Mouse (Mus musculus) NIH3T3 (cell line): ENCODE measurements around the gene Prorsd1.

Source experiments
- DNase-seq: peaks from one replicate; pipeline ENCODE4 v3.0.0-alpha.2; 2012; ENCODE audit warnings: low read depth

Prorsd1 gene

DNA sequence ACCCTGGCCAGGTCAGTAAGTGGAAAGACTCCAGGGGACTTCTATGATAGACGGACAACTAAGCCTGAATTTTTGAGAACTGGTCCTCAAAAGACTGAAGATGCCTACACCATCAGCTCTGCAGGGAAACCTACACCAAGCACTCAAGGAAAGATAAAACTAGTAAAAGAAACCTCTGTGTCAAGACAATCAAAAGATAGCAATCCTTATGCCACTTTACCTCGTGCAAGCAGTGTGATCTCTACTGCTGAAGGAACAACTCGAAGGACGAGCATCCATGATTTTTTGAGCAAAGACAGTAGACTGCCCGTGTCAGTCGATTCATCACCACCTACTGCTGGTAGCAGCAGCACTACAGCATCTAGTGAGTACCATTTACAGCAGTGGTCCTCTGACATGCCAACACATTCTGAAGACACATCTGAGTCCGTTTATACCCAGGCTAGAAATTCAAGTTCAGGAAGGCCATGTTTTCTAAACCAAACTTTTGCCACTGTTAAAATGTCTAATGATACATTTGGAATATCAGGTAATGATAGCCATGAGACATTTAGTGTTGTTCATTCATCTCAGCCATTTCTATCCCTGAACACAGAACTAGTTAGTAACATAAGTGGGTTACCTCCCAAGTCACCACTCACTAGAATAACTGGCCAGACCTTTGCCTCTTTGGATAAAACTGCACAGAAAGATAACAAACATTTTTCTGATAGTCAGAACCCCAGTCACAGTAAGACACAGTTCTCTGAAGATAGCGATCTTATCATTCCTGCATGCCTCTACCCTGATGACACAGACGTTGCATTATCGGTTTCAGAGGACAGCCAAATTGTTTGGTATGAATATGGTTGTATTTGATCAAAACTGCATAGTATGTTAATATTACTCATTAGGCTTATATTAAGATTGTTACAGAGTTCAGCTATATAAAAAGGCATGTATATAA, 10.6 kb downstream of the Prorsd1 start:
- no peak for DNase-seq

DNA sequence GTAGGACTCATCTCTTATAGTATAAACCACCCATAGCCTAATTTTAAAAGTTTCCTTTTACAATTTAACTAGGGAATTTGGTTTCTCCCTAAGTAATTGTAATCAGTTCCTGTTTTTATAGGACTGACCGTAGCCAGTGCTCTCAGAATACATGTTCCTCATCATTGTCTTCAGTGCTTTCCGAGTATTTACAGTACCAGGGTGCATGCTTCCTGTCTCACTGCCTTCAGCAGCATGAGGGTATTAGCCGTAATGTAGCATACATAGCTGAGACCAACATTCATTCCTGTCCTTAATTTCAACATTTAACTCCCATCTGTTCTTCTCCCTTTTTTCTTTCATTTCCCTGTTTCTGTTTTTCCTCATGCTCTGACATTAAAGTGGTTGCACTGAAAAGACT, 17.9 kb downstream of the Prorsd1 start:
- no peak for DNase-seq

DNA sequence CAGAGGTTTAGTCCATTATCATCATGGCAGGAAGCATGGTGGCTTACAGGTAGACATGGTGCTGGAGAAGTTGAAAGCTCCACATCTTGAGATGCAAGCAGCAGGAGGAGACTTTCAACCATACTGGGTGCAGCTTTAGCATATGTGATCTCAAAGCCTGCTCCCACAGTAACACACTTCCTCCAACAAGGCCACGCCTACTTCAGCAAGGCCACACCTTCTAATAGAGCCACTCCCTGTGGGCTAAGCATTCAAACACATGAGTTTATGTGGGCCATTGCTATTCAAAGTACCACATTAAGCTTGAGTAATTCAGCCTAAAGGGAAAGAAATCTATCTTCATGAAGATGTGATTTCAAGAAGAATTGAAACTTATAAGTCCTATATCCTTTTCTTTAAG, 21.7 kb downstream of the Prorsd1 start:
- no peak for DNase-seq

DNA sequence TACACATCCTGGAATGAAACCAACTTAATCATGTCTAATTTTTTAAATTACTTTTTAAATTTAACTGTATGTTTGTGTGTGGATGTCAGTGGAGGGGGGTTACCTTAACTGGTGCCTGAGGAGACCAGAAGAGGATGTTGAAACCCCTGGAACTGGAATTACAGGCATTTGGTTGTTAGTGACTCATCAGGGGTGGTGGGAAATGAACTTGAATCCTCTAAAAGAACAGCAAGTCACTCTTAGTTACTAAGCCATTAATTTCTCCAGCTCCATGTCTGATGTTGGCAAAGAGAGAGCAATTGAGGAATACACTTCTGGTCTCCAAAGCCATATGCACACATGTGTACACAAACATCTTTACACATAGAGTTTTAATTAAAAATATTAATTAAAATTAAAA, 40.2 kb downstream of the Prorsd1 start:
- DNase-seq: peak; percentile 73
